In genomic region chr16:13589049-13589408, GRCm38 (mm10) we compare ENCODE assay signal across 15 mouse cellular contexts.
DNase-seq lines count a peak whose midpoint lies in the region; ATAC-seq lines count a peak whose summit lies in the region.
"Had no signal": no experiment of that assay in that cellular context is flagged by ENCODE, and none has a peak within 500 bp of the region (broad histone marks: within the 10 kb centered on the region; RNA-seq: fewer than 3 reads in every experiment).

No protein-coding gene starts in this region.

- H3K4me1 ChIP-seq in heart, embryonic 16.5 days (ENCODE audit: control insufficient read depth, insufficient read depth, low read length) = peaks cover 15% of the 10 kb centered on the region
- peaks cover 16% of the 10 kb centered on the region for H3K4me1 ChIP-seq in lung, embryonic 16.5 days (replicated peaks; ENCODE audit: control insufficient read depth, insufficient read depth, low read length)
- H3K4me1 ChIP-seq in intestine, embryonic 14.5 days (replicated peaks; ENCODE audit: control insufficient read depth, insufficient read depth, low read length) = peaks cover 16% of the 10 kb centered on the region
- H3K4me1 ChIP-seq: forebrain, embryonic 13.5 days had no signal

- H3K27ac ChIP-seq in heart, embryonic 16.5 days (ENCODE audit: low read length) = peak overlapping the region; percentile 83
- H3K27ac ChIP-seq in lung, embryonic 16.5 days (ENCODE audit: low read length) = peak overlapping the region; percentile 80
- H3K27ac ChIP-seq in intestine, embryonic 14.5 days (ENCODE audit: low read depth) = peak overlapping the region; percentile 66
- H3K27ac ChIP-seq: forebrain, embryonic 13.5 days had no signal

- DNase-seq in heart, postnatal 10 days = no peak
- DNase-seq in lung, adult 18-20 months = no peak
- no peak for DNase-seq in intestine, embryonic 14.5 days (ENCODE audit: low spot score)
- no peak for DNase-seq in urinary bladder, postnatal 10 days (ENCODE audit: low spot score)
- no peak for DNase-seq in spleen, postnatal 36 days (ENCODE audit: low spot score in 2 of 2)
- DNase-seq: cerebellum, postnatal 25 days; kidney, postnatal 36 days; lung, postnatal 4 days; midbrain, embryonic 14.5 days; right cerebral cortex, postnatal 25 days; thymus, postnatal 4 days had no signal

- H3K9ac ChIP-seq in heart, embryonic 16.5 days (ENCODE audit: low read length) = no peak overlapping the region
- H3K9ac ChIP-seq in lung, embryonic 16.5 days (ENCODE audit: low read length) = no peak overlapping the region
- H3K9ac ChIP-seq in intestine, embryonic 14.5 days (ENCODE audit: low read length) = no peak overlapping the region
- H3K9ac ChIP-seq: forebrain, embryonic 13.5 days had no signal

- ATAC-seq in heart, embryonic 16.5 days (replicated peaks; ENCODE audit: extremely low read depth, insufficient read depth, low FRiP score) = no peak
- ATAC-seq in lung, embryonic 16.5 days (ENCODE audit: low read depth) = peak; percentile 49
- no peak for ATAC-seq in intestine, embryonic 14.5 days (replicated peaks; ENCODE audit: low FRiP score, low TSS enrichment, low read depth)
- ATAC-seq: forebrain, embryonic 13.5 days; hindbrain, postnatal 0 days had no signal

- intact Hi-C loops in heart, postnatal 10 days (cut with DNase I) = no loop called here

- H3K27me3 ChIP-seq in heart, embryonic 16.5 days (ENCODE audit: control insufficient read depth, insufficient read depth, low read length) = no peaks in the 10 kb centered on the region
- H3K27me3 ChIP-seq in lung, embryonic 16.5 days (ENCODE audit: control insufficient read depth, insufficient read depth, low read depth, low read length) = no peaks in the 10 kb centered on the region
- no peaks in the 10 kb centered on the region for H3K27me3 ChIP-seq in intestine, embryonic 14.5 days (replicated peaks; ENCODE audit: control insufficient read depth, insufficient read depth, low read length)
- H3K27me3 ChIP-seq: forebrain, embryonic 13.5 days had no signal

- peaks cover 14% of the 10 kb centered on the region for H3K36me3 ChIP-seq in heart, embryonic 16.5 days (ENCODE audit: control insufficient read depth, insufficient read depth)
- H3K36me3 ChIP-seq in lung, embryonic 16.5 days (ENCODE audit: control insufficient read depth, insufficient read depth, low read length) = peaks cover 3% of the 10 kb centered on the region; the same call in 1 of the 2 replicates
- H3K36me3 ChIP-seq in intestine, embryonic 14.5 days (ENCODE audit: control insufficient read depth, insufficient read depth, low read length) = no peaks in the 10 kb centered on the region

- WGBS in heart, embryonic 16.5 days = 37% methylated on average over 2 of the region's 2 CpGs
- WGBS in lung, embryonic 16.5 days = 39% methylated on average over 2 of the region's 2 CpGs
- 47% methylated on average over 2 of the region's 2 CpGs for WGBS in intestine, embryonic 14.5 days

- no peak overlapping the region for H3K4me3 ChIP-seq in heart, embryonic 16.5 days (ENCODE audit: low read length)
- H3K4me3 ChIP-seq in lung, embryonic 16.5 days (ENCODE audit: low read length) = no peak overlapping the region
- H3K4me3 ChIP-seq in intestine, embryonic 14.5 days (ENCODE audit: low read depth, low read length) = no peak overlapping the region
- H3K4me3 ChIP-seq: forebrain, embryonic 13.5 days had no signal

- no peak overlapping the region for H3K4me2 ChIP-seq in heart, embryonic 16.5 days (ENCODE audit: low read depth, low read length)
- H3K4me2 ChIP-seq in lung, embryonic 16.5 days (ENCODE audit: low read depth, low read length) = no peak overlapping the region
- H3K4me2 ChIP-seq in intestine, embryonic 14.5 days (ENCODE audit: low read length) = no peak overlapping the region
- H3K4me2 ChIP-seq: forebrain, embryonic 13.5 days had no signal

- H3K9me3 ChIP-seq in heart, embryonic 16.5 days (replicated peaks; ENCODE audit: control insufficient read depth, low read length) = no peaks in the 10 kb centered on the region
- no peaks in the 10 kb centered on the region for H3K9me3 ChIP-seq in lung, embryonic 16.5 days (ENCODE audit: control insufficient read depth, low read length)
- H3K9me3 ChIP-seq in intestine, embryonic 14.5 days (ENCODE audit: control insufficient read depth, low read length) = no peaks in the 10 kb centered on the region
- H3K9me3 ChIP-seq: forebrain, embryonic 13.5 days had no signal
